Mouse (Mus musculus): ENCODE data around the gene Lman1l. TPM values are rescaled to one million over a fixed set of nuclear protein-coding genes. Genes with fewer than 3 reads are reported as not detected.

Lman1l gene
- polyA plus RNA-seq, 1 experiment from 2014 or later: not detected

DNA sequence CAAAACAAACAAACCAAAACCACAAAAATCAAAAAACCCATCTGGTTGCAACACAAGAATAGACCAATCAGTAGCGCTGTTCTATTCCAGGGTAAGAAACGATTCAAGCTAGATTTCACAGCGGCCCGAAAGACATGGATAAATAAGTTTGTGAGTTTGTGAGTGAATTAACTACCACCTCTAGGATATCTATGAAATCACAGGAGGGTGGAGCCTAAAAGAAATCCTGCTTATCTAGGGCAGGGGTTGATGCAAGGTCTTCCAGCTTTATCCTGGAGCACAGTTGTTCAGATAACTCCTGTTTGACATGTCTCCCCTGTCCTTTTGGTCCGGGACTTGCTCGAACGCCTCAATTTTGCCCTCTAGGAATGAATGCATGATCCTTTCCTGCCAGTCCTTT is 60.3 kb downstream of the Lman1l start:
- peaks cover 18% of the 10 kb centered on the region for H3K4me1 ChIP-seq (replicated peaks; ENCODE audit: control insufficient read depth, insufficient read depth, low read length)
- no peak overlapping the region; the same call in 1 of the 2 replicates for H3K9ac ChIP-seq (ENCODE audit: low read depth, low read length)
- peak overlapping the region; percentile 64 for H3K4me2 ChIP-seq (replicated peaks; ENCODE audit: low read depth)
- H3K27me3 ChIP-seq (replicated peaks; ENCODE audit: control insufficient read depth, insufficient read depth, low read length): no peaks in the 10 kb centered on the region
- ATAC-seq: no peak
- WGBS: 26% methylated on average over 7 of the region's 7 CpGs
- no peaks in the 10 kb centered on the region for H3K36me3 ChIP-seq (ENCODE audit: control insufficient read depth, insufficient read depth)
- peak overlapping the region; percentile 50 for H3K4me3 ChIP-seq (ENCODE audit: low read depth, low read length)
- no peaks in the 10 kb centered on the region for H3K9me3 ChIP-seq (ENCODE audit: control insufficient read depth)
- no peak for TF ChIP-seq CTCF (IDR thresholded peaks at IDR 0.05; ENCODE audit: low read depth)
- H3K27ac ChIP-seq (ENCODE audit: low read depth, low read length): 0 out of 2 replicates have a peak overlapping the region, but pooled peaks have one; percentile 17

DNA sequence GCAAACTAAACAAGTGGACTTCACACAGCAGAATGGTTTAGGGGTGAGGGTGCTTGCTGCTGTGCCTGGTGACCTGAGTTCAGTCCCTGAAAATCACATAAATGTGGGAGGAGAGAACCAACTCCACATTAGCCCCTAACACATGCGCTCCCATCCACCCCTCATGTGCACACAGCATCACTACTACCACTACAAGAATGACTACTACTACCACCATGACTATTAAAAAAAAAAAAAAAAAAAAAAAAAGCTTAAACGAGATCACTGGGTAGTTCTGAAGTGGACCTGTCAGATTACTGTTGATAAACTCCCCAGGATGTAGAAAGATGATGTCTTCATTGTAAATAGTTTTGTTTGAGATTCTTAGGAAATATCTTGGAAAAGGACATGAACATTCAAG is 61.0 kb downstream of the Lman1l start:
- TF ChIP-seq CTCF (IDR thresholded peaks at IDR 0.05; ENCODE audit: low read depth): no peak
- H3K4me1 ChIP-seq (replicated peaks; ENCODE audit: control insufficient read depth, insufficient read depth, low read length): peaks cover 18% of the 10 kb centered on the region
- no peaks in the 10 kb centered on the region for H3K36me3 ChIP-seq (ENCODE audit: control insufficient read depth, insufficient read depth)
- H3K4me3 ChIP-seq (ENCODE audit: low read depth, low read length): no peak overlapping the region
- H3K4me2 ChIP-seq (replicated peaks; ENCODE audit: low read depth): no peak overlapping the region
- no peak overlapping the region for H3K9ac ChIP-seq (ENCODE audit: low read depth, low read length)
- 68% methylated on average over 2 of the region's 2 CpGs for WGBS
- H3K27ac ChIP-seq (ENCODE audit: low read depth, low read length): no peak overlapping the region
- H3K9me3 ChIP-seq (ENCODE audit: control insufficient read depth): no peaks in the 10 kb centered on the region
- ATAC-seq: no peak
- H3K27me3 ChIP-seq (replicated peaks; ENCODE audit: control insufficient read depth, insufficient read depth, low read length): no peaks in the 10 kb centered on the region

DNA sequence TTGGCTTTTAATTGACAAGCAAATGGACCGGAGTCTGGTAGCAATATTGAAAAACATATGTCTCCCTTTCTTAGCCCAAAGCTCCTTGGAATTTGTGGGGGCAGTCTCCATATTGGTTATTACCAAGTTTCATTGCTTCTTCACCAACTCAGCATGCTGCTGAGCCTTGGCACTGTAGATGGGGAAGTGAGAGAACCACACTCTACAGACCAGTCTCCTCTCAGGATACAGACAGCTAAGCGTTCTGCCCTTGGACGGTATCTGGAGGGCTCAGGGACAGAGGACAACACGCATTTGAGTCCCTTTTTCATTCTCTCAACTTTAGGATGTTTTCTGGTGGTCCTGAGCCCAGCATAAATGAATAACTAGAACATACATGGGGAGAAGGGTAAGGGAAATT is 61.9 kb downstream of the Lman1l start:
- no peaks in the 10 kb centered on the region for H3K27me3 ChIP-seq (replicated peaks; ENCODE audit: control insufficient read depth, insufficient read depth, low read length)
- H3K4me2 ChIP-seq (replicated peaks; ENCODE audit: low read depth): no peak overlapping the region
- H3K27ac ChIP-seq (ENCODE audit: low read depth, low read length): no peak overlapping the region
- 85% methylated on average over 4 of the region's 4 CpGs for WGBS
- TF ChIP-seq CTCF (IDR thresholded peaks at IDR 0.05; ENCODE audit: low read depth): no peak
- H3K4me1 ChIP-seq (replicated peaks; ENCODE audit: control insufficient read depth, insufficient read depth, low read length): peaks cover 15% of the 10 kb centered on the region
- no peaks in the 10 kb centered on the region for H3K36me3 ChIP-seq (ENCODE audit: control insufficient read depth, insufficient read depth)
- no peak overlapping the region for H3K4me3 ChIP-seq (ENCODE audit: low read depth, low read length)
- no peak overlapping the region for H3K9ac ChIP-seq (ENCODE audit: low read depth, low read length)
- ATAC-seq: no peak
- H3K9me3 ChIP-seq (ENCODE audit: control insufficient read depth): no peaks in the 10 kb centered on the region

DNA sequence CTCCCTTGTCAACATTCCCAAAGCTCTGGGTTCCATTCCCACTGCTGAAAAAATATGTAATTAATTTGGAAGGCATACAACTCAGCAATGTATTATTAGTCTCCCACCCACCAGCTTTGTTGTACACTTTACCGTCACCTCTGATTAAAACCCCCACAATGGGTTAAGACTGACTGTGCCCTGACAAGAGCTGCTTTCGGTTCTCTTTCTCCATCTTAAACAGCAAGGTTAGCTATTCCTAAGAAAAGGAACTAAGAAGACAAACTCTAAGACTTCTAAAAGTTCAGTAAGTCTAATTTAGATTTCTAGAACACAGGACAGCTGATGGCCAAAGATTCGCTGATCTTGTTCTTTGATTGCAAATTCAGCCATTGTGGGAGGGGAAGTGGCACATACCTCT is 63.4 kb downstream of the Lman1l start:
- Histone ChIP-seq H3K27me3 (replicated peaks; ENCODE audit: control insufficient read depth, insufficient read depth, low read length) (no peaks in the 10 kb centered on the region), H3K4me2 (replicated peaks; ENCODE audit: low read depth) (no peak overlapping the region), H3K9me3 (ENCODE audit: control insufficient read depth) (no peaks in the 10 kb centered on the region), H3K36me3 (ENCODE audit: control insufficient read depth, insufficient read depth) (no peaks in the 10 kb centered on the region), H3K4me1 (replicated peaks; ENCODE audit: control insufficient read depth, insufficient read depth, low read length) (peaks cover 4% of the 10 kb centered on the region; the same call in 1 of the 2 replicates), H3K4me3 (ENCODE audit: low read depth, low read length) (no peak overlapping the region), H3K27ac (ENCODE audit: low read depth, low read length) (no peak overlapping the region), H3K9ac (ENCODE audit: low read depth, low read length) (no peak overlapping the region)
- no peak for ATAC-seq
- WGBS: 79% methylated on average over 3 of the region's 3 CpGs
- no peak for TF ChIP-seq CTCF (IDR thresholded peaks at IDR 0.05; ENCODE audit: low read depth)

Other genes with a start within 250 kb of the Lman1l start
- gene Ppcdc, start 180.7 kb downstream of the Lman1l start, polyA plus RNA-seq (2015; fragmentation: Nextera tagmentation; extraction: Ambion mirVana): 17.3 and 18.8 TPM in 2 replicates
- gene Scamp5, start 152.7 kb downstream of the Lman1l start, polyA plus RNA-seq (2015; fragmentation: Nextera tagmentation; extraction: Ambion mirVana): 15.9 and 16.8 TPM in 2 replicates
- 3.2 and 4.8 TPM in 2 replicates for gene Rpp25, start 116.7 kb downstream of the Lman1l start, polyA plus RNA-seq (2015; fragmentation: Nextera tagmentation; extraction: Ambion mirVana)
- 1,449 and 1,523 TPM in 2 replicates for gene Cox5a, start 99.5 kb downstream of the Lman1l start, polyA plus RNA-seq (2015; fragmentation: Nextera tagmentation; extraction: Ambion mirVana)
- 6.9 and 7.8 TPM in 2 replicates for gene Fam219b, start 83.2 kb downstream of the Lman1l start, polyA plus RNA-seq (2015; fragmentation: Nextera tagmentation; extraction: Ambion mirVana)
- gene Mpi, start 68.0 kb downstream of the Lman1l start, polyA plus RNA-seq (2015; fragmentation: Nextera tagmentation; extraction: Ambion mirVana): 22.8 and 27.5 TPM in 2 replicates
- gene Scamp2, start 59.8 kb downstream of the Lman1l start, polyA plus RNA-seq (2015; fragmentation: Nextera tagmentation; extraction: Ambion mirVana): 90.2 and 92.3 TPM in 2 replicates
- gene Ulk3, start 31.3 kb downstream of the Lman1l start, polyA plus RNA-seq (2015; fragmentation: Nextera tagmentation; extraction: Ambion mirVana): 8.3 and 10.3 TPM in 2 replicates
- gene Cplx3, start 14.5 kb downstream of the Lman1l start, polyA plus RNA-seq (2015; fragmentation: Nextera tagmentation; extraction: Ambion mirVana): not detected in 2 replicates
- 18.7 and 21.9 TPM in 2 replicates for gene Csk, start 32.9 kb upstream of the Lman1l start, polyA plus RNA-seq (2015; fragmentation: Nextera tagmentation; extraction: Ambion mirVana)
- gene Cyp1a2, start 62.9 kb upstream of the Lman1l start, polyA plus RNA-seq (2015; fragmentation: Nextera tagmentation; extraction: Ambion mirVana): not detected in 2 replicates
- gene Cyp1a1, start 67.2 kb upstream of the Lman1l start, polyA plus RNA-seq (2015; fragmentation: Nextera tagmentation; extraction: Ambion mirVana): 0.05 and 0.09 TPM in 2 replicates
- gene Edc3, start 87.8 kb upstream of the Lman1l start, polyA plus RNA-seq (2015; fragmentation: Nextera tagmentation; extraction: Ambion mirVana): 12.3 and 14.2 TPM in 2 replicates
- gene Clk3, start 145.1 kb upstream of the Lman1l start, polyA plus RNA-seq (2015; fragmentation: Nextera tagmentation; extraction: Ambion mirVana): 26.7 and 27.4 TPM in 2 replicates
- 5.2 and 5.4 TPM in 2 replicates for gene Arid3b, start 216.0 kb upstream of the Lman1l start, polyA plus RNA-seq (2015; fragmentation: Nextera tagmentation; extraction: Ambion mirVana)

All from intestine, postnatal 0 days (tissue).